Mouse (Mus musculus) layer of hippocampus, adult 18-20 months (tissue): ENCODE data around the gene Pbld1. TPM values are rescaled to one million over a fixed set of nuclear protein-coding genes. Genes with fewer than 3 reads are reported as not detected.

ENCODE experiments used
- DNase-seq, 2 experiments: peaks; one replicate each; pipeline ENCODE4 v3.0.0; 2022; ENCODE audit warnings: low spot score in 2 of 2
- total RNA-seq, 2 experiments: library from RNA; stranded (reverse); gene quantifications; 2 replicates each; pipeline ENCODE4 v1.2.3; 2021

Pbld1 gene
- total RNA-seq, 2 experiments from 2014 or later: 0.35 to 0.43 TPM

DNA sequence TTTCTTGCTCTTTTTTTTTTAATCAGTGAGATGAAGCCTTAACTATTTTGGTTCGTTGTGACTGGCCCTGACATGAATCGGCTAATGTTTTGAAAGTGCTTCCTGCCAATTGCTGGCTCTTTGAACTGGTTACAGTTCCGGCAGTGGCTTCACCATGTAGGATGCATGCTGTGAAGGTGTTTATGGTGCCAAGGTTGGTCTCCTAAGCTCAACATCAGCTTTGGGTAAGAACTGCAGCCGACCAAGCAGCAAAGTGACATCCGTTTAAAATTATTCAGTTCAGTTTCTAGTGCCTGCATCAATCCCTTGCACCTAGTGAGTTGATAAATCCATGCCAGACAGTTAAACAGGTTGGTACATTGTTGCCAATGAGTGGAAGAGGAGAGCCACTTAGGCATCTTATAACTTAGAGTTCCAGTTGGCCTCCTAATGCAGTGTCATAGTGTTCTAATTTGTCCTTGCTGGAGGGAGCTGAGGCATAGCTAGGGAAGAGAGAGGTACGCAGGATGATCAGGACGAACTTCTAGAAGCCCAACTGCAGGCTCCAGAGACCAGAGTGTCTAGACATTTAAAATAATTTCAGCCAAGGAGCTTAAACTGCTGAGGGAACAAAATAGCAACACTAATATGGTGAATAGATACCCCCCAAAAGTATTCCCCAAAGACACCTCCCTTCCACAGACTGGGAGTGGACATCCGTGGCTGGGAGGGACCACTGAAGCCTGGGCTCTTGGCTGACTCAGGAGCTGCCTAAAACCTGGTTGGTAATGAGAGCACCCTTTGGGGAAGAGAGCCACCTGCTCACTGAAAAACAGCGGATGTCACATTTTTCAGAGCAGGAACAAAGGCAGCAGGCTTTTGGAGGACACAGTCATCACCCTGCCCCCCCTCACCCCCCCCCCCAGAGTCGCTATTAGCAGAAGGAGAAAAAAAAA, 32.9 kb downstream of the Pbld1 start:
- no peak for DNase-seq

DNA sequence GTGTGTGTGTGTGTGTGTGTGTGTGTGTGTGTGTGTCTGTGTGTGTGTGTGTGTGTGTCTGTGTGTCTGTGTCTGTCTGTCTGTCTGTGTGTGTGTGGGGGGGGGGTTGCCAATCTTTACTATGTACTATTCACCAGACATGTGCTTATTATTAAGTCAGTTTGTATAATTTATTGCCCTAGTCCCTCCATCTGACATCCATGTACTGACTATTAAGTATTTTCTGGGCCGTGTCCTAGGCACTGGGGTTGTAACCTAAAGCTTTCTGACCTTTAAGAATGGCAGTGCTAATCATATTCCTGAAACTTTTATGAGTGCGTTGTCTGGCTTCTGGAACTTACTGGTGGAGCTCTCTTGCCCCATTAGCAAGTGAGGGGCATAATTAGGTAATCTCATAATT, 36.8 kb downstream of the Pbld1 start:
- no peak for DNase-seq

DNA sequence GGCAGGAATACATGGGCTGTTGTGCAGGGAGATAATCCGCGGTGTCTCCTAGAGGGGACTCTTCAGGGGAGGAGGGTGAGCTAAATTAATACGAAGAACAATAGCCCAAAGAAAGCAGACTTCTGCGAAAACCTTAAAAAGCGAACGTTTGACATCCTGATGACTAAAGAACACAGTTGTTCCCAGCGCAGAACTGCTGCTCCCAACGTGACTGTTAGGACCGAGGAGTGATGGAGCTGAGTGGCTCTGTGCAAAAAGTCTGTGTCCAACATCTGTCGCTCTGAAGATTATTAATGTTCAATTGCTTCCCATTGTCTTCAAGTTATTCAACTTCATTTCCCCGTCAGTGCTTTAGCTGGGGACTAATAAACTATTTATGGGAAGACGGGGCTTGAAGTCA, 38.2 kb downstream of the Pbld1 start:
- DNase-seq: no peak

DNA sequence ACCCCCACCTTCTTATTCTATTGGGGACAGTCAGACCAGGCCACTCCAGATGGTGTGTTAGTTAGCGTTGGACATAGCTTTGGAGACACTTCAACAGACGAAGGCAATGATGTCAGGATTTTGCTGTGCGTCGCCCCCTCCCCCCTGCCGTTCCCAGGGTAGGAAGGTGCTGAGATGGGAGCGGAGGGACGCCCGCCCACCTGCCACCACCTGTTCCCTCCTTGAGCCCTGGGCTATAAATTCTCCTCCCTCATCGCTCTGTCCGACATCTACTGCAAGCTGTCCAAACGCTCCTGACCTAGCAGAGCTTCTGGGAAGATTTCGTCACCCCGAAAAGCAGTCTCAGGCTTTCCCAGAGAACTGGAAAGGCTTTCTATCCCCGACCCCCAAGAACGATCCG, 39.6 kb downstream of the Pbld1 start, which contains the start of gene Atoh7:
Atoh7 (plus strand) TSS at position 131 of the 400 bp plus-strand sequence.
- peak in 1 of 2 experiments; percentile 17 for DNase-seq

DNA sequence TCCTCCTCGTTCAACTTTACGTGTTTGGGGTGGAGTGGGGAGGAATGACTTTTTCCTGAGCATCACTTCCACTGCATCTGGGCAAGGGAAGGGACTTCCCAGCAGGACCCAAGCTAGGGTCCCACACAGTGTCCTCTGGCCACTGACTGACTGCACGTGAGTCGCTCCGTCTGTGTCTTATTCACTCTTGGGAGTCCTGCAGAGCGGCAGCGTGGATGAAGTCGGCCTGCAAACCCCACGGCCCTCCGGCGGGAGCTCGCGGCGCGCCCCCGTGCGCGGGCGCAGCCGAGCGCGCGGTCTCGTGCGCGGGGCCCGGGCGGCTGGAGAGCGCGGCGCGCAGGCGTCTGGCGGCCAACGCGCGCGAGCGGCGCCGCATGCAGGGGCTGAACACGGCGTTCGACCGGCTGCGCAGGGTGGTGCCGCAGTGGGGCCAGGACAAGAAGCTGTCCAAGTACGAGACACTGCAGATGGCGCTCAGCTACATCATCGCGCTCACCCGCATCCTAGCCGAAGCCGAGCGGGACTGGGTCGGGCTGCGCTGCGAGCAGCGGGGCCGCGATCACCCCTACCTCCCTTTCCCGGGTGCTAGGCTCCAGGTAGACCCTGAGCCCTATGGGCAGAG, 40.1 kb downstream of the Pbld1 start:
- peak; percentile 56 to 74 for DNase-seq

DNA sequence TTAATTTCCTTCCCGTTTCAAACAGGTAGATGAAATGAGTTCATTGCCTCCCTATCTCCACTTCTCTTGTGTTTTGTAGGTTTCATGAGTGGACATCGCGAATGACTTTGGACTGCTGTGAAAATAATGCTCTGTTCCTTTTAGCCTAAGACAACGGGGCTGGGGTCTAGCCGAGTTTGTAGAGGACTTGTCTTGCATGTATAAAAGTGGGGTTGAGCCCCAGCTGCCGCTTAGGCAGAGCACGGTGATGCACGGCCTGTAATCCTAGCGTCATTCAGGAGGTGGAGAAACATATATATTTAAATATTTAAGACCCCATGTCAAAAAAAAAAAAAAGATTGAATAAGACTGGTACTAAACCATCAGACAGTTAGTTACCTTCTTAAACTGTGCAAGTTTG, 40.7 kb downstream of the Pbld1 start:
- DNase-seq: no peak

DNA sequence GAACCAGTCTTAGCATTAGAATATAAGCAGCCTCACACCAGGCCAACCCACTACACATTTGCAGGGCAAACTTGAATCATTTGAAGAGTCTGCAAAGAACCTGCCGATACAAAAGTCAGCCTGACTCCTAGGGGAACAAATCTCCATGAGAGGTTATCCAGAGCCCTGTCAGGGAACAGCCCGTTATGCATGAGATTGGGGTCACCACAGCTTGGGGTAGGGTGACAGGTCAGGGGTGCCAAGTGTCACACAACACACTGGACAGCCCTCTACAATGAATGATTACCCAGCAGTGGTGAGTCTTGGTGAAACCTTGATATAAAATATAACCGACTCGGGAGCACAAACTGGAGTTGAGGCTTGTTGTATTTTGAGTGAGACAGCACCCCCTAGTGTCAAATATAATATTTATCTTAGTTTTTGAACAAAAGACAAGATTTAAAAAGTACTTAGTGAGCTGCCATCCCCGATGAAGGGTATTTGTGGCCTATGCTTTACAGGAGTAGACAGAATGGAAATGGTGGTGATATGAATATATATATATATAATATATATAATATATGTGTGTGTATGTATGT, 53.2 kb downstream of the Pbld1 start:
- DNase-seq: peak in 1 of 2 experiments; percentile 27

DNA sequence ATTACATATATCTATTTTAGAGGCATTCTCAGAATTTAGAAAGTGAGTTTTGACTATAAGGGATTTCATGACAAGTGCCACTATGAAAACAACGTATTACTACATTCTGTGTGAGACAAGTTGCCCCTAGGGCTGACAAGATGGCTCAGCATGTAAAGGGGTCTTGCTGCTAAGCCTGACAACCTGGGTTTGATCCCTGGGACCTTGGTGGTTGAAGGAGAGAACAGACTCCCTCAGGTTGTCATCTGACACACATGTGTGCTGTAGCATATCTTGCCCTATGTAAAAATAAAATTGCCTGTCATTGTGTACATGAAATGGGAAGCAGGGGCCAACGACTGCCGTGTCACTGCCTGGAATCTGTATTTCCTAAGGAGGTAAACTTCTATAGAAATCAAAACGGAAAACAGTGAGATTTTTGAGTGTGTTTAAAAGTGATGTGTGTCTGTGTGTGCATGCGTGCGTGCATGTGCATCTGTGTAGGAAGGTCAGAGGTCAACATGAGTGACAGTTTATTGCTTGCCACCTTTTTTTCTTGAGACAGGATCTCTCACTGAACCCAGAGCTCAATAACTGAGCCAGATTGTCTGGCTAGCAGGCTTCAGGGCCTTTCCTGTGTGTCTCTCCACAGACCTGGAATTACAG, 53.9 kb downstream of the Pbld1 start:
- no peak for DNase-seq

DNA sequence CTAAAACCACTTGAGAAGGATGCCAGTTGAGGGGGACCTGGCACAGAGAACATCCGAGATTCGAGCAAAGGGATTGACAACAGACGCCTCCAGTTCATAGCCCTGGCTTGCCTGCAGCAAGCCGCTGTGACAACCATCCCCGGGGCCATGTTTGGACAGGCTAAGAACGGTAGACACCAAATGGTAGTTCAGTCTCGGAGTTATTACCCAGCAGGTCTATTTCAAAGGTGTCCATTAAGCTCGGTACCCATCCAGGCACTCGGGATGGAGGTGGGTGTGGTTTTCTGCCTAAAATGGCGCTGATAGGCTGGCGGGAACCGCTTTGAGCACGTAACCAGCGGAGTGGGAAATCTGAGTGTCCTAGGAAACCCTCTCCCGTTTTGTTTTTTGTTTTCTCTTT, 55.9 kb downstream of the Pbld1 start:
- DNase-seq: no peak

DNA sequence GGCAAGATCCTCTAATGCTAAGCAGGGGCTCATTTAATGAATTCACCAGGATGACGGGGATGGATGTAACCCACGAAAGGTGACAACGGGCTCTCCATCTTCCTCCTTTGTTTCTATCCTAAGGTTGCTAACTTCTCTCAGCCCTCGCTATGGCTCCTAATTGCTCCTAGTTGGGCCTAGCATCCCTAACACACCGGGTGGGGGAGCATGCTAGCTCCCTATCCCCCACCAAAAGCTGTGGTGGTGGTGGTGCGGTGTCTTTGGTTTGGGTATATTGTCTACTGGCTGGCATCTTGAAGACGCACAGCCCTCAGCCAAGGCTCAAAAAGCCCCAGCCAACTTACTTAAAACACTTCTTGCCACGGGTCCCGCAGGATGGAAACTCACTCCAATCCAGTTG, 56.4 kb downstream of the Pbld1 start:
- no peak for DNase-seq

DNA sequence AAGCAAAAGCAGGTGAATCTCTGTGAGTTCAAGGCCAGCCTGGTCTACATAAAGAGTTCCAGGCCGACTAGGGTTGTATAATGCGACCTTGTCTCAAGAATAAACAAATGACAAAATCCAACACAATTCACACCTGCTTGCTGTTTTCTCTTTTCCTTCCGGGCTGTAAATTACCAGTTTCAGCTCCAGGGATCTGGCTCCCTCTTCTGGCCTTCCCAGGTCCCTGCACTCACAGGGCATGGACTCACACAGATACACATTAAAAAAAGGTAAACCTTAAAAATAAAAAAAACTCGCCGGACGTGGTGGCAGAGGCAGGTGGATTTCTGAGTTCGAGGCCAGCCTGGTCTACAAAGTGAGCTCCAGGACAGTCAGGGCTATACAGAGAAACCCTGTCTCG, 57.6 kb downstream of the Pbld1 start:
- DNase-seq: no peak

DNA sequence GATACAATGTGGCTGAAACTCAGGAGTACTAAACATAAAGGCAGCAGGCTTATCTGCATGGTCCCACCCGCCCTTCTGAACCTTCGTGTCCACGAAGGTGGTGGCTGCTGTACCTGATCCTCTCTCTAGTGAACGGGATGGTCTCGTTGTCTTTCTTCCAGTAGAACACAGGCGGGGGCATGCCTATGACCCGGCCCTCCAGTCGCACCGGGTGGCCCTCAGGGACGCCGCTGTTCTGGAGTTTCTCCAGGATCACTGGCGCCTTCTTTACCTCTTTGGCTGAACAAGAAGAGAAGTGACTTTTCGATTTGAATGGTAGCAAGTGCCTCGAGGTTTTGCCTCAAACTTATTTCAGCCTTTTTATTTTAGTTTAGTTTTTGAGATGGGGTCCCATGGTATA, 60.0 kb downstream of the Pbld1 start:
- no peak for DNase-seq

DNA sequence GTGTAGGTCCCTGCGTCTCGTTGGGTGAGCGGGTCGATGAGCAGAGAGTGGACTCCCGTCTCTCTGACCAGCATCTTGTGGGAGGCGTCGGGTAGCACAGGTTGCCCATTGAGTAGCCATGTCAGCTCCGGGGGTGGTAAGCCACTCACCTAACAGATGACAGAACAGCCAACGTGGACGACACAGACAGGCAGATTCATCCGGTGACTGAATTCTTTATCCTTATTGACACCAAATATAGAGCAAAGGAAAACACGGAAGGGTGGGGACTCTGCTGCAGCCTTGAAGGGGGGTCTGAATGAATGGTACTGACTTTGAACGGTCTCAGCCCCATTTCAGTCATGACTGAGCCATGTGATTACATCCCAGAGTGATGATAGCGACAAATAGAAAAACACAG, 62.0 kb downstream of the Pbld1 start:
- DNase-seq: no peak

DNA sequence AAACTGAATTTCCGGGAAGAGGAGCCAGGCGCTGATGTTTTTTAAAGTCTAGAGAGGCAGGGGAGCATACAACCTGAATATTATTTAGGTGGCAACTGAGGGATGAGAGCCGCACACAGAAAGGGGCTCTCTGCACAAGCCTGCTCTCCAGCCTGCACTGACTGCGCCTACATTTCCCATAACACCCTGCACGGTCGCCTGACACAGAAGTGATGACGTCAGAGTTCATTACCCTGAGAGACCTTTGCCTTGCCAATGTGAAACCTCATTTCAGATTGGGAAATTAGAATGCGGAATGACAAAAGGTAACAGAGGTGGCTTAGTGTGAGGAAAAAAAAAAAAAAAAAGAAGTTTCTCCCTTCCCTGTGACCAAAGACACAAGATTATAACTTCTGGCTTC, 62.6 kb downstream of the Pbld1 start:
- DNase-seq: peak in 1 of 2 experiments; percentile 53

DNA sequence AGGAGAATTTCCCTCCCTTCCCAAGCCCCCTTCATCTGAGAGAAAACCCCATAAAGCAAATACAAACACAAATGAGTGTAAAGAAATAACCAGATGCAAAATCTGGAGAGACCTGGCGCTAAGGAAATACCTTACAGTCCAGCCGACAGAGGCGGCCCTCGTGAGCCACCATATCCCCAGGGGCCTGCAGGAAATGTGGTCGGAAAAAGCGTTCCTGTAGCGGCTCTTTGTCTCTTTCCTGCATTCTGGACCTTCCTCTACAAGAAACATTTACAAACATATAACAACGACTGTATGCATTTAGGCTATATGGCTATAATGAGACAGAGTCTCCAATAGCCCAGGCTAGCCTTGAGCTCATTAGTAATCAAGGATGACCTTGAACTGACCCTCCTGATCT, 63.2 kb downstream of the Pbld1 start:
- DNase-seq: no peak

DNA sequence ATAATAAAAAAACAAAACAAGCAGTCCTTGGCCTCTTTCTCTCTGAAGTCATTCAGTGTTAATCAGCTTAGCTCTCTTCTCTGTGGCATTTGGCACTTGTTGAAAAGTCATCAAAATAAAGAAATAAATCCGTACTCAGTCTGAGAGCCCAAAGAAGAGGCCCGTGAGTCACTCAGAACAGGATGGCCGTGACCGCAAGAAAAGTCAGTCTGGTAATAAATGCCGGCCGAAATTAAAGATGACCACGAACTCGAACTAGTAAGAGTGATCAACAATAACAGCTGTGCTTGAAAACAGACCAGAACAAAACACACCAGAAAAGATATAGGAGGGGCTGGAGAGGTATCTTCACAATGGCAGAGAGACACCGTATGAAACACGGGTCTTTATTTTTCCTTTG, 64.1 kb downstream of the Pbld1 start:
- no peak for DNase-seq

DNA sequence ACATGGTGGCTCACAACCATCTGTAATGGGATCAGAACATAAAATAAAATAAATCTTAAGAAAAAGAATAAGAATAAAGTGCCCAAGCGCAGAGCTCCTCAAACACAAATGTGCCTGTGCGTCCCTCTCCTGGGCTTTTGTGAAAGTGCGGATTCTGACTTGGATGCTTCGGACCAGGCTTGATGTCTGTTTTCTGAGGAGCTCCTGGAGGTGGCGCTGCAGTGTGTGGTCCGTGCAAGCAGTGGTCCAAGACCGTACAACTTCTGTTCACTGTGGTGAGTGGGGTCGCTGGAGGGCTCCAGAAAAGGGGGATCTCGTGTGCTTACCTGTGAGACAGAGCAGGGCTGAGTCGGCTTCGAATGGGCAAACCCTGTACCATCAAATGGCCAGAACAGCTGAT, 65.4 kb downstream of the Pbld1 start:
- DNase-seq: no peak

DNA sequence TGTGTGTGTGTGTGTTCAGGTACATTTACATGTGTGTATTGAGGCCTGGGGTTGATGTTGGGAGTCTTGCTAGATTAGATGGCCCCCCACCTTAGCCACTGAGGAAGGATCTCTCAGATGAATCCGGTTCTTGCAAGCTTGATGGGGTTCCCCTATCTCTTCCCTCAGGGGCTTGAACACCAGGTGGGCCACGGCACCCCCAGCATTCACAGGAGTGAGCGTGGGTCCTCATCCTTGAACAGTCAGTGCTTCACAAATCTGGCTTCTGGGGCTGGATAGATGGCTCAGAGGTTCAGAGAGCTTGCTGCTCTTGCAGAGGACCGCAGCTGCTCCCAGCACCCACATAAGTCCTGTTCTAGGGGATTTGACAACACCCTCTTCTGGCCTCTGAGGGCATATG, 66.2 kb downstream of the Pbld1 start:
- DNase-seq: no peak

DNA sequence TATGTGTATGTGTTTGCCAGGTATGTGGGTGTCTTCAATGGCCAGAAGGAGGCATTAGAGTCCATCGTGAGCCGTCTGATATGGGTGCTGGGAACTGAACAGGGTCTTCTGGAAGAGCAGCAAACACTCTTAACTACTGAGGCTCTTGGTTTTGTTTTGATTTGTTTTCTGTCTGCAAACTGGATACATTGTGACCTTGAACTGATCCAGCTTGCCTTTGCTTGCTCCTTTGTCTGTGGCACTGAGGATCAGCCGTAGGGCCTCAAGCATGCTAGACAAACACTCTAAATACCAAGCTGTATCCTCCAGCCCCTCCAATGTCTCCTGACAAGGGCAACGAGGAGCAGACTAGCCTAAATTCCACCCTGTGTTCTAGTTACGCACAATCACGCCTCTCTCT, 67.2 kb downstream of the Pbld1 start:
- DNase-seq: no peak
